Mouse (Mus musculus) forebrain, embryonic 16.5 days (tissue): ENCODE measurements around the gene Pramel6. TPM values are rescaled to one million over a fixed set of nuclear protein-coding genes. Genes with fewer than 3 reads are reported as not detected.
"Not testable (repeated sequence)": the region's sequence is repeated elsewhere in the genome, so short reads cannot be mapped to it uniquely, and the experiment has no call there.

ENCODE experiments used
- ATAC-seq: fragments of 200-750 bp; cut with Nextera tagmentation; 2 replicates; pipeline ENCODE4 v1.8.0; 2017; ENCODE audit warnings: mild to moderate bottlenecking, moderate library complexity
- H3K27ac ChIP-seq: fragments of 300-500 bp; sonication (generic); 2 replicates; pipeline ENCODE4 v1.5.1; 2014; ENCODE audit warnings: low read length, control low read depth
- H3K27me3 ChIP-seq: fragments of 300-500 bp; sonication (generic); replicated peaks from 2 replicates; pipeline ENCODE4 v1.6.1; 2014; ENCODE audit warnings: low read length; ENCODE audit not compliant: control insufficient read depth, insufficient read depth
- H3K36me3 ChIP-seq: fragments of 300-500 bp; sonication (generic); 2 replicates; pipeline ENCODE4 v1.6.1; 2014; ENCODE audit not compliant: control insufficient read depth, insufficient read depth
- H3K4me1 ChIP-seq: fragments of 300-500 bp; sonication (generic); replicated peaks from 2 replicates; pipeline ENCODE4 v1.6.1; 2014; ENCODE audit warnings: low read length; ENCODE audit not compliant: control insufficient read depth, insufficient read depth
- H3K4me2 ChIP-seq: fragments of 300-500 bp; sonication (generic); 2 replicates; pipeline ENCODE4 v1.6.1; 2014; ENCODE audit warnings: mild to moderate bottlenecking, low read length, control low read depth
- H3K4me3 ChIP-seq: fragments of 300-500 bp; sonication (generic); replicated peaks from 2 replicates; pipeline ENCODE4 v1.5.1; 2014; ENCODE audit warnings: mild to moderate bottlenecking, low read length, control low read depth
- H3K9ac ChIP-seq: fragments of 300-500 bp; sonication (generic); replicated peaks from 2 replicates; pipeline ENCODE4 v1.6.1; 2014; ENCODE audit warnings: low read depth, low read length, control low read depth
- H3K9me3 ChIP-seq: fragments of 300-500 bp; sonication (generic); 2 replicates; pipeline ENCODE4 v1.6.1; 2016; ENCODE audit warnings: low read length; ENCODE audit not compliant: control insufficient read depth
- WGBS: fragments of 180-500 bp; shearing (Covaris S2); extraction: QIAGEN DNeasy Blood & Tissue Kit; methylation state at CpG from one replicate; pipeline ENCODE4 v1.1.7; 2014; 5-methylcytosine and 5-hydroxymethylcytosine counted together
- polyA plus RNA-seq: library from polyadenylated mRNA; unstranded; fragments of >200 nt; fragmentation: Nextera tagmentation; extraction: Ambion mirVana; gene quantifications from 2 replicates; pipeline ENCODE4 v1.2.1, GENCODE M21; 2015

Pramel6 gene
- polyA plus RNA-seq = not detected in 2 replicates

- Histone ChIP-seq H3K36me3 (no peaks in the 10 kb centered on the region), H3K27ac (no peak within 1 kb of the TSS), H3K4me3 (no peak within 1 kb of the TSS), H3K9me3 (no peaks in the 10 kb centered on the region), H3K4me1 (no peaks in the 10 kb centered on the region), H3K4me2 (no peak within 1 kb of the TSS), H3K27me3 (no peaks in the 10 kb centered on the region), H3K9ac (no peak within 1 kb of the TSS)
- no peak for ATAC-seq
- WGBS = 88% methylated on average over 6 of the region's 6 CpGs
Measured at GRCm38 (mm10) chr2:87506265-87506664, at the start of gene Pramel6. TSS of gene Pramel6 (plus strand) at chr2:87506565.

GRCm38 (mm10) chr2:87461769-87462168 lies 44.6 kb upstream of the Pramel6 start:
- no peaks in the 10 kb centered on the region for H3K36me3 ChIP-seq
- H3K4me1 ChIP-seq = no peaks in the 10 kb centered on the region
- no peak overlapping the region for H3K27ac ChIP-seq
- H3K9ac ChIP-seq = no peak overlapping the region
- H3K4me3 ChIP-seq = no peak overlapping the region
- H3K9me3 ChIP-seq = no peaks in the 10 kb centered on the region
- H3K4me2 ChIP-seq = no peak overlapping the region
- H3K27me3 ChIP-seq = no peaks in the 10 kb centered on the region
- no peak for ATAC-seq
- whole genome bisulfite sequencing = 96% methylated on average over 4 of the region's 4 CpGs

DNA sequence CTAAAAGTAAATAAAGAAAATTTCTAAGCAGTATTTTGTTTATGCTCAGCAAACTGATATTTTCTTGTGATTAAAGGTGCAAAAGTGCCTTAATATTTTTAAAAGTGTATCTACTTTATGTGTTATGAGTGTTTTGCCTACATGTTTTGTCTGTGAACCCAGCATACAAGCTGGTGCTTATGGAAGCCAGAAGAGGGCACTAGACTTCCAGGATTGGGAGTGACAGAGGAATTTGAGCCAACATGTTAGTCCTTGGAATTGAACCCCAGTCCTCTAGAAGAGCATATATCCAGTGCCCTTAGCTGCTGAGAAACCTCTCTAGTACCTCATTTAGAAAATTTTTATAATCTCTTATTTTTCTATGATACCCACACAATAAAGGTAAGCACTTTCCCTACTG lies 26.2 kb upstream of the Pramel6 start:
- no peaks in the 10 kb centered on the region for H3K27me3 ChIP-seq
- no peak for ATAC-seq
- no peak overlapping the region for H3K4me2 ChIP-seq
- H3K9me3 ChIP-seq = no peaks in the 10 kb centered on the region
- H3K36me3 ChIP-seq = no peaks in the 10 kb centered on the region
- no peak overlapping the region for H3K4me3 ChIP-seq
- no peak overlapping the region for H3K27ac ChIP-seq
- no peaks in the 10 kb centered on the region for H3K4me1 ChIP-seq
- H3K9ac ChIP-seq = no peak overlapping the region

DNA sequence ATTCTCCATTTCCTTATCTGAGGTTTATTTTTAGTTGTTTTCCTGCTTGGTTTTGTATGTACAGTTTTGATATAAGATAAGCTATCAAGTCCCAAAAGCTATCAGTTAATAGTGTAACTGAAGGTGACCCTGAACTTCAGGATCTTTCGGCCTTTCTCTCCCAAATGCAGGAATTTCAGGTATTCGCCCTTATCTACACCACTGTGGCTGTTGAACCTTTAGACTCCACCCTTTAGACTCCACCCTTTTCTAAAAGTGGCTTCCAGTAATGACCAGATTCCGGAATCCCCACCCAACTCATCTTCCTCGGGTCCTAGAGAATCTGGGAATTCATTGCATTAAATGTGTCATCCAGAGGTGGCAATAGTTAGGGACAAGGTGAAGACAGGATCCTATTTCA lies 25.2 kb upstream of the Pramel6 start:
- Histone ChIP-seq H3K36me3 (no peaks in the 10 kb centered on the region), H3K9me3 (no peaks in the 10 kb centered on the region), H3K4me3 (no peak overlapping the region), H3K27me3 (no peaks in the 10 kb centered on the region), H3K9ac (no peak overlapping the region), H3K27ac (no peak overlapping the region), H3K4me1 (no peaks in the 10 kb centered on the region), H3K4me2 (no peak overlapping the region)
- 86% methylated on average over 4 of the region's 4 CpGs for WGBS
- ATAC-seq = no peak

GRCm38 (mm10) chr2:87482276-87482675 lies 24.1 kb upstream of the Pramel6 start:
- H3K9me3 ChIP-seq = no peaks in the 10 kb centered on the region
- ATAC-seq = no peak
- H3K4me2 ChIP-seq = no peak overlapping the region
- H3K36me3 ChIP-seq = no peaks in the 10 kb centered on the region
- WGBS = 73% methylated on average over 2 of the region's 2 CpGs
- no peak overlapping the region for H3K27ac ChIP-seq
- no peaks in the 10 kb centered on the region for H3K27me3 ChIP-seq
- H3K4me1 ChIP-seq = no peaks in the 10 kb centered on the region
- no peak overlapping the region for H3K9ac ChIP-seq
- H3K4me3 ChIP-seq = no peak overlapping the region

DNA sequence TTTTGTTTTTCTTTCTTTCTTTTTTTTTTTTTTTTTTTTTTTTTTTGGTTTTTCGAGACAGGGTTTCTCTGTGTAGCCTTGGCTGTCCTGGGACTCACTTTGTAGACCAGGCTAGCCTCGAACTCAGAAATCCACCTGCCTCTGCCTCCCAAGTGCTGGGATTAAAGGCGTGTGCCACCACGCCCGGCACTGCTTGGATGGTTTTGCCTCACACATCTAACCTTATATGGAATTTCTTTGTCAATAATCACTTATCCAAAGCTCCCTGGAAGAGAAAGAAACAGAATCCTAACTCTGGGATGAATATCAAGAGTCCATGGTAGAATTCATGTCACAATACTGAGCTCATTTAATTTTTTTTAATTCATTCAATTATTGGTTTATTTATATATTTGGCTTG lies 9.4 kb upstream of the Pramel6 start, which contains the start of gene Pramel7:
TSS of gene Pramel7 (minus strand) at position 101 of the 400 bp plus-strand sequence.
- not testable (repeated sequence) for H3K27me3 ChIP-seq, H3K4me3 ChIP-seq, H3K4me1 ChIP-seq, ATAC-seq, H3K4me2 ChIP-seq, H3K27ac ChIP-seq, H3K36me3 ChIP-seq, H3K9ac ChIP-seq, H3K9me3 ChIP-seq
- 94% methylated on average over 3 of the region's 5 CpGs for WGBS

- no peaks in the 10 kb centered on the region for H3K27me3 ChIP-seq
- no peak overlapping the region for H3K4me2 ChIP-seq
- WGBS = 92% methylated on average over 2 of the region's 2 CpGs
- no peak overlapping the region for H3K4me3 ChIP-seq
- H3K9ac ChIP-seq = no peak overlapping the region
- H3K4me1 ChIP-seq = no peaks in the 10 kb centered on the region
- no peaks in the 10 kb centered on the region for H3K36me3 ChIP-seq
- no peak overlapping the region for H3K27ac ChIP-seq
- no peaks in the 10 kb centered on the region for H3K9me3 ChIP-seq
- ATAC-seq = no peak
Measured at GRCm38 (mm10) chr2:87515046-87515445, 8.7 kb downstream of the Pramel6 start.

DNA sequence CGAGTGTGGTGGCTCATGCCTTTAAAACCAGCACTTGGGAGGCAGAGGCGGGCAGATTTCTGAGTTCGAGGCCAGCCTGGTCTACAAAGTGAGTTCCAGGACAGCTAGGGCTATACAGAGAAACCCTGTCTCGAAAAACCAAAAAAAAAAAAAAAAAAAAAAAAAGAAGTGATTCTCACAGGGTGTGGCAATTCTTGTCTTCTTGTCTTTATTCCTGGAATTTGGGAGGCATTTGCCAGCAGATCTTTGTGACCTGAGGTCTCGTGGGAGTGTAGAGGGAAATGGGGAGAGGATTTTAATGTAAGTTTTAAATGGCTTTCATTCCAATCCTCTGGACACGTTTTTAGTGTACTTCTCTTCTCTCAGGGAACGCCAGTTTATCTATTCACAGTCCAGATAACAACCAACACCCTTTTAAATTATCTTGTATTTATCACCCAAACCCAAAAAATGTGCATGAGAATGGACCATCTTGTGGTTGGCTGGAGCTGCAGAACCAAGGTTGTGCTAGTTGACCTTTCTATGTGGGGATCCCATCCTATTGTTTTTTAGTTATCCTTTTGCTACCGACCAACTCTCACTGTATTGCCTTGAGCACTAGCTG lies 9.2 kb downstream of the Pramel6 start:
- no peaks in the 10 kb centered on the region for H3K27me3 ChIP-seq
- no peak overlapping the region for H3K9ac ChIP-seq
- WGBS = 83% methylated on average over 7 of the region's 8 CpGs
- no peaks in the 10 kb centered on the region for H3K4me1 ChIP-seq
- H3K4me2 ChIP-seq = no peak overlapping the region
- H3K27ac ChIP-seq = no peak overlapping the region
- H3K4me3 ChIP-seq = no peak overlapping the region
- no peak for ATAC-seq
- H3K9me3 ChIP-seq = no peaks in the 10 kb centered on the region
- H3K36me3 ChIP-seq = no peaks in the 10 kb centered on the region

GRCm38 (mm10) chr2:87516581-87516980 lies 10.2 kb downstream of the Pramel6 start:
- no peak for ATAC-seq
- Histone ChIP-seq H3K9me3 (no peaks in the 10 kb centered on the region), H3K4me3 (no peak overlapping the region), H3K9ac (no peak overlapping the region), H3K36me3 (no peaks in the 10 kb centered on the region), H3K4me1 (no peaks in the 10 kb centered on the region), H3K27ac (no peak overlapping the region), H3K4me2 (no peak overlapping the region), H3K27me3 (no peaks in the 10 kb centered on the region)
- 90% methylated on average over 3 of the region's 3 CpGs for WGBS

DNA sequence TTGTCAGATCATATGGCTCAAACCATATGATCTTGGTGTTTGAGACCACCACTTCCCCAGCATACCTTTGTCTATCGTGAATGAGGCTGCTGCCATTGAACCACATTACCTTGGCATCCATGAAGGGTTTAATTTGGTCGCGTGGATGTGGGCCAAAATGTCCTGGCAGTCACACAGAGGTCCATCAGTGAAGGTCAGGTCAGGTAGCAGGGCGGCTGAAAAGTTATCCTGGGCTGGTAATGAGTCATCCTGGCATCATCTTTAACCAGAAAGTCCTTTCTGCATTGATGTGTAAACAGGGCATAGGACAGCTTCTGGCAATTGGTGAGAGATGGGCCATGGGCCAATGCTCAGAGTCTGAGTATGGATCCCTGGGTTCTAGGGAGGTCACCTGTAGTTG lies 14.3 kb downstream of the Pramel6 start:
- no peaks in the 10 kb centered on the region for H3K4me1 ChIP-seq
- H3K27ac ChIP-seq = no peak overlapping the region
- WGBS = 81% methylated on average over 4 of the region's 4 CpGs
- ATAC-seq = no peak
- H3K9me3 ChIP-seq = no peaks in the 10 kb centered on the region
- no peak overlapping the region for H3K4me2 ChIP-seq
- H3K4me3 ChIP-seq = no peak overlapping the region
- H3K9ac ChIP-seq = no peak overlapping the region
- H3K36me3 ChIP-seq = no peaks in the 10 kb centered on the region
- H3K27me3 ChIP-seq = no peaks in the 10 kb centered on the region
